Mouse (Mus musculus) adrenal gland, postnatal 25 days (tissue): Measurements from ENCODE around the gene Birc7. TPM values are rescaled to one million over a fixed set of nuclear protein-coding genes. Genes with fewer than 3 reads are reported as not detected.

Experiments used
- DNase-seq: peaks from one replicate; pipeline ENCODE4 v3.0.0; 2021; ENCODE audit warnings: mixed read lengths
- total RNA-seq: library from RNA; stranded (reverse); gene quantifications from 2 replicates; pipeline ENCODE4 v1.2.3, GENCODE M21; 2021

The Birc7 gene
- total RNA-seq, 1 experiment from 2014 or later, result not detected

DNA sequence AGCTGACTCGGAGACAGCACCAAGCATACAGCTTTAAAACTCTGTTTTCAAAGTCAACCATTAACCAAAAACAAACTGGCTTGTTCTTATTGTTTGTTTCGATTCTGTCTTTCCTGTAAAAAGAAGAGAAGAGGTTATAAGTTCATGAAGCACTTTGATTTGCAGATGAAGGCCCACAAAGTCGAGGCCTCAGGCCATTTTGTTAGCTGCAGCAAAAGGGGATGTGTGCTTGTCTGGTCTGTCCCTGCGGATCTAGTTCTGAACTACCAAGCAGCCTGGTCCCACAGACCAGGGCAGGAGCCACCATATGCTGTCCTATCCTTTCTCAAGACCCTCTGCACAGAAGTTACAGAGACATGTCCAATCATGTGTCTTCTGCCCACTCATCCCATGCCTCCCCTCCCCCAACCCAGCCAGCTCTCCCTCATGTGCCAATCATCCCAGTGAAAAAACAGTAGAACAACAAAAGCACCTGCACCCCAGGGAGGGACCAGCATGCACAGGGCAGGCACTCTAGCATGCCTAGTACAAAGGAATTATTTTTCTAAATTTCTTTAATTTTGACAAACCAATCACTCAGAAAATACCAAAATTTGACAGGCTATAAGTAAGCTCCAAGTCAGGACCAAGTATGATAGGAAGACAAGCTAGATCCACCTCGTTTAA is 23.1 kb upstream of the Birc7 start:
- DNase-seq, result no peak

DNA sequence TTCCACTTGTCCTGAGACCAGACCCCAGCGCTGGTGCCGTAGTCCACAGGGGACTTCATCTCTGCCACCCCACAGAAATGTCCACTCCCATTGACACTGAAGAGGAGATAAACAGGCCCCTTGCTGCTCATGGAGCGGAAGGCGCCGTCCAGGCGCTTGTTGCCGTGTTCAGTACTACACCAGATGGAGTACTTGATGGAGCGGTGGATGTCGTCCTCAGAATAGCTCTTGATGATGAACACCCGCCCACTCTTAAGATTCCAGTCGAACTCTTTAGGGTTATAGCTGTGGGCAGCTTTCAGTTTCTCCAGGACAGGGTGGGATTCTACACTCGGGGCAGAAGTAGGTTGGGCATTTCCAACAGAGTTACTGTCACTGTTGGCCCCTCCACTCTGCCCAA is 17.9 kb upstream of the Birc7 start:
- DNase-seq, result no peak

DNA sequence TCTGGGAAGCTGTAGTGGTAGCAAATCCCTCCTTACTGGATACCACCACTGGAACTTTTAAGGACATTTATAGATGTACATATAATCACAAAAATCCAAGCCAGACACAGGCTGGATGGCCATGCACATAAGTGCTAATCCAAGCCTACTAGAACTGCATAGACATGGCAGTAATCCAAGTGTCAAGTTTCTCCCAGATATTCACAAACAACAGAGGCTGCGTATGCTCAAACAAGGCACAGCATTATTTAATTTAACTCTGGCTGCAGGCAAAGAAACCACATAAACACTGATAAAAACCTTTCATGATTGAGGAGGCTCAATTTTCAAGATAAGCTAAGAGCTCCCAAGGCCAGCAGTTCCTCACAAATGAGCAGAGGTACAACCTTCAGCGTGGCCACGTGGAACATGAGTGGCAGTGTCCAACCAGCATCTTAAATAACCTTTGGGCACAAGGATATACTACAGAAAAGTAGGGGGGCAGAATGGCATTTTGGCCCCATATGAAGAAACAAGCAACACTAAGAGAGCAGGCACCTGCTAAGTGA is 12.9 kb upstream of the Birc7 start:
- no peak for DNase-seq

DNA sequence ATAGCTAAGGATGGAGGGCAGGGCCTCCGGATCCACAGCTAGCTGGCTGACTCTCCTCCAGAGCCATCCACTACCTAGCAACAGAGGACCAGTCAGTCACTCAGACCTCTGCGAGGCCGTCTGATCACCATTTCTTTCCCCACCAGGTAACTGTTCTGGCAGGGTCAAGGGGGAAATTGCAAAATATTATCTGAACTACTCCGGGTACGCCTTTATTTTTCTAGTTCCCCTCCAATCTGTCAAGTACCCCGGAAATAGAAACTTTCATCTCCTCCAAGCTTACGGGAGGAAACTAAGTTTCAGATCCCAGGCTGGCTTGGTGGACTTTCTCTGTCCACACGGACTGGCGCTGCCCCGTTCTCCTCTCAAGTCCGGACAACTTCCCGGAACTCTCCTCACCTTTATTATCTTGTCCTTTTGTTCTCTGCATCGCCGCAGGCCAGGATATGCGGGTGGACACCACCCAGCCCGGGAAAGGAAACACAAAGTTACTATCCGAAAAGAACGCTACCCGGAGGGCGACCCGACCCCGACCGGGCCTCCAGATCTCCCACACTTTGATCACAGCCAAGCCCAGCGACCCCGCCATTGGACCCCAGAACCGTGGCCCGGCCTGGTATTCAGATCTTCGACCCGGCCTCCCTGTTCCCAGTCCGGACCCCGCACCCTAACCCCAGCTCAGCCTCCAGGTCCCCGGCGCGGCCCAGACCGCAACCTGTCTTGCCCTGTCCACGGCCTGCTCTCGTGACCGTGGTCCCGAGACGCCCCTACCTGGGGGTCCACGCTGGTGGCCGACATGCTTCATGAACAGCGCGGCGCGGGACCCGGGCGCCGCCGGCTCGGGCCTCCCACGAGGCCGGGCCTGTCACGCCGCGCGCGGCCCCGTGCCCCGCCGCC is 8.7 kb upstream of the Birc7 start:
- DNase-seq, result peak; percentile 29

DNA sequence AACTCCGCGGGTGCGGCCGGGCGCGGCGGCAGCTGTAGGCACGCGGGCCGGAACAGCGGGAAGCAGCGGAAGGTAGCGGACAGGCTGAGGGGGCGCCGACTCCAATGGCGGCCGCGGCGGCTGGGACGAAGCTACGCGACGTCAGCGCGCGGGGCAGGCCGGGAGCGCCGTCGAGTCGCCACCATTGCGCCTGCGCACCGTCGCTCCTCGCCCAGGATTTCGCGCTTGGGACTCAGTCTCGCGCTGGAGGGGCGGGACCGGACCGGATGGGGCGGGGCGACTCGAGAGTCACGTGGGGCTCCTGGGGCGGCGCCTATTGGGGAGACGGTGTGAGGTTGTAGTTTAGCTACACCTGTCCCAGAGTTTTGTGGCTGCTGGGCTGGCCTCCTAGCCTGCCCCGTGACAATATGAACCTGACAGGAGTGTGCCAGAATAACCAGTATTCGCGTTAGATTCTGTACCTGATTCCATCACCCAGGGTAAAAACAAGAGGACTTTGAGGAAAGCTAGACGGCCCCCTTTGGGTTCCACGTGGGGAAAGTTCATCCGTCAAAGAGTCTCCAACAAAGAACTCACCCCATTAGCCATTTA is 7.9 kb upstream of the Birc7 start, which contains the start of gene Ythdf1:
Gene Ythdf1, minus strand, starts transcription at position 140 of the 591 bp plus-strand sequence.
- DNase-seq, result peak; percentile 99

DNA sequence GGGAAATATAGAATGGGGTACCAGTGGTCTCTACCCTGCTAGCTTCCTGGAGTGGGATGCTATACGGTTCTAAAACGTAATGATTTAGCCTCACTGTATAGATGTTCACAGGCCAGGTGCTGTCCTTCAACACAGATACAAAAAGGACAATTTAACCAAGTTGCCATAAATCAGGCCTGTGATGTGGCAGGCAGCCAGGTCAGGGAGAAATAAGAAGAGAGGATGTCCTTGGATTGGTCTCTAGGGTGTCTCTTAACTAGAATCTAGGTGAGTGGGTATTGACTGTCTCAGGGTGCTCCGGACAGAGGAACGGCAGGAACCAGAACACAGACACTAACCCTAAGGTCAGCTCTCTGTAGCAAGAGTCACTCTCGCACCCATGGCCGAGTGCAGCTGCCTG is 6.1 kb upstream of the Birc7 start:
- DNase-seq, result peak; percentile 37

DNA sequence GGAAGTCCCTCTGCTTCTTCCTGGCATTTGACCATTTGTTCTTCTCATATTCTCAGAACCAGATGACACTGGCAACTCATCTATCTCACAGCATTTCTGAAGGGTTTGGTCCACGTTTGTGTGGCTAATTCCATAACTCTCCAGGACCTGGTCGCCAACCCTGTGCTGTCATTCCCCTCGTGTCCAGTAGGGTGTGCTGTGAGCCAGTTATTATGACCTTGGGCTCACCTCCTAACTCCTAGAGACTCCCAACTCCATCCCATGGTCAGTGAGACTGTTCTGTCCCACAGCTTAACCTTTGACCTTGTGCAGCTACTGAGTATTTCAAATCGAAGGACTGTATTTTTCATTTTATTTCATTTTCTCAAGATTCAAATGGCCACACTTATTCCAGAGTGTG is 3.6 kb upstream of the Birc7 start:
- DNase-seq, result peak; percentile 70

DNA sequence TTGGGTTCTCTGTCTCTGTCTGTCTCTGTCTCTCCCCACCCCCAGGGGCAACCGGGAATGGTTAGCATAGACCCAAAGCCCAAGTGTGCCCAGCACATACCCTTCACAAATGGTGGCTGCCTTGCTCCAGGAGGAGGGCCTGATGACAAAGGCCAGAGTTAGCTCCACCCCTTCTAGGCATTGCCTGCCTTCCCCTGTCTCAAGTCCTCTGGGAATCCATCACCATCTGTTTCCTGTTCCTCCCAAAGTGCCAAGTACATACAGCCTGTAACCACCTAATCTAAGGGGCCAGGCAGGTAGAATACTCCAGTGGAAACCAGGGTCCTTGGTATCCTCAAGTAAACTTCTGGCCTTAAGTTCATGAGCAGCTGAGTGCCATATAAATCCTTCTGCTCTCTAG is 3.6 kb downstream of the Birc7 start:
- DNase-seq, result no peak

DNA sequence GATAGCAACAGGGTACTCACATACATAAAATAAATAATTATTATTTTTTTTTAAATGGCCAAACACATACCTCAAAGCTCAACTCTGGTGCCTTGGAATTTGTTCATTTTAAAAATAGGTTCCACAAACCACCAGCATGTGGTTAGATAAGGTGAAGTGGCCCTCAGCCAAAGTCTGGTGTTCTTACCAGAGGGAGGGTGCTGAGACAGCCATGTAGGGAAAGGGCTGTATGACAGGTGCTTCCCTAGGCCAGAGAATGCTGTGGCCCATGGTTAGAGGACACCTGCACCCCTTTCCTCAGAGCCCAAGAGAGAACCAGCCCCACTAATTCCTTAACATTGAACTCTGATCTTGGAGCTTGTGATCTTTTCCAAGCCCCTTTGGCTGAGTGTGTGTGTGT is 11.4 kb downstream of the Birc7 start:
- DNase-seq, result no peak

DNA sequence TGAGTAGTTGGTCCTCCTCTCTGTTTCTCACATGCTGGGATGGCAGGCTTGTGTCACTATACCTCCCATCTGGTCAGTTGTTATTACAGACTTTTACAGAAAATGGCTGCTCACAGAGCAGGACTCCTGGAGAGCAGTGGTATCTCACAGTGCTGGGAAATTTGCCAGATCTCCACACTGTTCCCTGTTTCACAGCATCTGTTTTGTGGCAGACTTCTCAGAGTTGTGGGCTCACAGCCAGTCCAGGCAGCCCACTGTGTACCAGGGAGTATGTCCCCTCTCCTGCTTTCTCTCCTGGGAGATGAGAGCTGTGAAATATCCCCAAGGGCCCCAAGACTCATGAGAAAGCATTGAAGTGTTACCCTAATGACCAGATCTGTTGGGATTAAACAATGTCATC is 13.0 kb downstream of the Birc7 start:
- no peak for DNase-seq

DNA sequence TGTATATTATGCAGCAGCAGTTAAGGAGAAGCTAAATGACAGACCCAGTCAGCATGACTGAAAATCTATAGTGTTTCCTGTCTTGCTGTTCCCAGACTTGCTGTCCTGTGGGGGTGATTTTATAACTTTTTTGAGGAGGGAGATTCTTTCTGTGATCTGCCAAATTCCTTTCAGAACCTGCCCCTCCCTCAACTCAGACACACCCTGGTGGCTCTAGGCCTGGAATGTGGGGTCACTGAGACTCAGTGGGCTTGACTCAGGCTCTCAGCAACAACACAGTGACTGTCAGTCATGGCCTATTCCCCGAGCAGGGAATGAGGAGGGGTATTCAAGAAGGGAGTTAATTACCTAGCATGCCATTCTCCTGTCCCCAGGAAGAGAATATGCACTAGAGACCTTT is 21.1 kb downstream of the Birc7 start:
- no peak for DNase-seq

DNA sequence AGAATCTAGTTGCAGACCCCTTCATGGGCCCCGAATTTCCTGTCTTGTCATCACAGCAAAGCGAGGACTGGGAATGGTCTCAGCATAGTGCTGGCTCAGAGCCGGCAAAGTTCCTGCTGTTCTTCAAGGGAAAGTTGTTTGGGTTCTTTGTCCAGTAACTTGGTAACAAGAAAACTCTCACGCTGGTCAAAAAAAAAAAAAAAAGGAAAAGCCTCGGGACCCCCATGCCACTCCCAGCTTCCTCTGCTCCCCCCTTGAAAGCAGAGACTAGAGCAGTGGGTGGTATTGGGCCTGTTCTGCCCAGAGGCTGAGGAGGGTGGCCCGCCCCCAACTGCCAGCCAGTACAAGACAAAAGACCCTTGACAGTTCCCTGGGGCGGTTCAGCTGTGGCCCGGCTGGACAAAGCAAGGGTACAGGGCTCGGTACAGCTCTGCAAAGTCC is 23.9 kb downstream of the Birc7 start:
- DNase-seq, result no peak

DNA sequence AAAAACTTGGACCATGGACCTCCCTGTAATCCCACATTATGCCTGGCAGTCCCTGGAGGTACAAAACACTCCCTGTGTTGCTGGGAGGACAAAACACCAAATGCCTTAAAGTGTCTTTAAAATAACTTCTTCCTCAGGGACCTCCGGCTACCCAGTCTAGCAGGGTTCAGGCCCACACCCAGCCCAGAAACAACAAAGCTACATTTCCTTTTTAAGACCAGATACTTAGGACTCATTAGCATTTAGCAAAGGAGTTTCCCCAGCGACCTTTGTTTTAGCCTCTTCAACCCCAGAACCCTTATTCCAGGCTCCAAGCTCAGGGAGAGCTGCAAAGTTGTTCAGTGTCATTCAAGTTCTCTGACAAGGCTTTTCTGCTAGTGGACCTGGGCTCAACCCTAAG is 24.8 kb downstream of the Birc7 start:
- no peak for DNase-seq

DNA sequence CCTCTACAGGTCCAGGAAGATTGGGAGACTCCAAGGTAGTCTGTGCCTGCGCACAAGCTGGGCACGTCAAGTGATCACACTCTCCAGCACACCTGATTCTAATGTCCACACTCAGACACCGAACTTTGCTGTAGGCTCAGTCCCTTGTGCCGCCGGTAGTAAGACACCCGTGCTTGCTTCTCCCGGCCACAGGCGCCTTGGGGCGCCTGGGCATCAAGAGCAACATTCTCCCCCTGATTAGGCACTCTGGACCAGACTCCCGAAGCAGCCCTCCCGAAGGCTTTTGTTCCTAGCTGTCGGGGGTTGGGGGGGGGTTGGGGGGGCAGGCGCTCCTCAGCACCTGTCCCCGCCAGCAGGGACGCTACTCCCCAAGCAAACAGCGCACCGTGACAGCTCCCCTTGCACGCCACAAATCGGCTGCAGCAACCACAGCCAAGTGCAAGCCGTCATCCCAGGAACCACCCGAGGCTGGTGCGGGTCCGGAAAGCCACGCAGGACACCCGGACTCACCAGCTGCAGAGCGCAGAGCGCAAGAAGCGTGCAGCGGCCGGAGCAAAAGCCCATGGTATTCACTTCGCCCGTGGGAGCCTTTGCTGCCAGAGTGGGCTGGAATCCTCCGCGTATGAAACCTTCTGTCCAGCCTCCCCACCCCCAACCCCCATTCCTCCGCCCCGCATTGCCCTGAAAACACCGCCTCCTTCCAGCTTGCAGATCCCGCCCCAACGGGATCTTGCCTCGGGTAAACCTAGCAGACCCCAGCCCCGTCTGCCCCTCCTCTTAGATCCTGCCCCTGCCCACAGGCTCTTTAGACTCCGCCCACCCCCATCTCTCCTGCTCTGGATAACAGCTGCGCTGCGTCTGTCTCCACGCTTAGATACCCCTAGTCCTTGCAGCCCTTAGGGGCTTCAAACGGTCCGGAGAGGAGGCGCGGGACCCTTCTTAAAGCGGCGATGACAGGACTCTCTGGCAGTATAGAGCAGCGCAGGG is 25.5 kb downstream of the Birc7 start, which contains the start of gene Nkain4:
Gene Nkain4, minus strand, starts transcription at position 639 of the 987 bp plus-strand sequence.
- peak; percentile 31 for DNase-seq

DNA sequence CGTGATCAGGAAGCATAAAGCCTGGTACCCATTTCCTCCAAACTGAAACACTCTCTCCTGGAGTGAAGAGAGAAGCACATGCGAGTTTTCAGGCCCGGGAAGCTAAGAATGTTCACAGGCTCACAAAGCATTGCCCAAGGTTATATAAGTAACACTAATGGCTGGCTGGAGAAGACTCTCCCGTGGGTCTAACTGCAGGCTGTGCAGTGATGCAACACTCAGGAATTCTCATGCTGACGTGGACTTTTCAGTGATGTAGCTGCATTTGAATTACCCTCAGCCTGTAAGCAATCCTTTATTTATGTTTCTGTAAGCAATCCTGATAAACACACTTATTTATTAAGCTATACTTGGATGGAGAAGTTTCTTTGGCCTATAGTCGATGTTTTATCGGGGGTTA is 30.8 kb downstream of the Birc7 start:
- DNase-seq, result no peak

DNA sequence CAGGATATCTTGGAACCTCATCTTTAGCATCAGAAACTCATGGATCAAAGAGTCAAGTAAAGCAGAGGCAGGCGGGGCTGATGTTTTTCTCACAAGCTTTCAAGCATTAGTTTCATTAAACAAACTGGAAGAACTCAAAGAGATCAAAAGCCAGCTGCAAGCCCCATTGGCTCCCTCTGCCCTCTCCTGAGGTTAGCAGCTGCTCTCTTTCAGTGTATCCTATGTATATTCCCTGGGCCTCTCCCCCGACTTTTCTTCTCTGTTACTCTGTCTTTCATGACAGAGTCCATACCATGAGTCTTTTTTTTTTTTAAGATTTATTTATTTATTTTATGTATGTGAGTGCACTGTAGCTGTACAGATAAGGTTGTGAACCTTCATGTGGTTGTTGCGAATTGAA is 31.4 kb downstream of the Birc7 start:
- DNase-seq, result no peak

DNA sequence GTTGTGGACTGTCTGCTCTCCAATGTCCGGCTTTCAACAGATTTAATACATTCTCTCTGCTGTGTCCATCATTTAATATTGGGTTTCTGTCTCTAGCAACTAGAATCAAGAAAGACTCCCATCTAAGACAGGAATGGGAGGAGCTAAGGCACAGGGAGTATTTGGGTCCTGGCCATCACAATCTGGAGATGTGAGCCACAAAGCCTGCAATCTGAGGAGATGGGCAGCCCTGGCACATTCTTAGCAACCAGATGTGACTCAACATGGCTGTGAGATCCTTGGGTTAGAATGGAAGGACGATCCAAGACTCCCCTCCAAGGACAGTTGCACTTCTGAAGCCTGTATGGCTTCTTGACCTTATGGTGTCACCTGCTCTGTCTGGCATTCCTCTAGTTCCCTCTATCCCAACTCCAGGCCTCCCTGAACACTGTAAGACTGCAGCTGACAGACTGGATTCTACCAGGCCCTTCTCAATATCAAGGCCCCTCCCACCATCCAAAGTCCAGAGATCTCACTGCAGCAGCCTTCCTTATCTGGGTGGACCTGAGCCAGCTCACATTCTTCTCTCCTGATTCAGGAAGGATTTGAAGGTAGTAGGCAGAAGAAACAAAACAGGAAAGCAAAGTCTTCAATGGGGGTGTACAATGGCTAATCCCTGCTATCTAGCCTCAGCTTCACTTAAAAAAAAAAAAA is 33.9 kb downstream of the Birc7 start:
- DNase-seq, result no peak

DNA sequence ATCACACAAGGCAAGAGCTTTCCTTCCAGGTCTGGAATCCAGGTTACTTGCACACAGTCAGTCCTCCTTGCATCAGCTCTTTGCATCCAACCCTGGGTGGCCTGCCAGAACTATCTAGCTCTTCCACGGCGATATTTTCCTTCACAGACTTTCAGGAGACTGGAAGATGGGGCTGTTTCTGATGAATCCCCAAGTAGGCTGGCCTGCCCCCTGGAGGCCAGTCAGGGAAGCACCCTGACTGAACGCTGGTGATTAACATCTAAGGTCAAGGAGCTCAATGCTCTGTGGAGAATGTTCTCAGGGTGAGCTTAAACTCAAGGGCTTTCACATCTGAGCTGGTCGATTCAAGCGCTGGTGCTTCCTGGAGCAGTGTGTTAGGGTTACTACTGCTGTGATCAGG is 35.1 kb downstream of the Birc7 start:
- DNase-seq, result peak; percentile 80

DNA sequence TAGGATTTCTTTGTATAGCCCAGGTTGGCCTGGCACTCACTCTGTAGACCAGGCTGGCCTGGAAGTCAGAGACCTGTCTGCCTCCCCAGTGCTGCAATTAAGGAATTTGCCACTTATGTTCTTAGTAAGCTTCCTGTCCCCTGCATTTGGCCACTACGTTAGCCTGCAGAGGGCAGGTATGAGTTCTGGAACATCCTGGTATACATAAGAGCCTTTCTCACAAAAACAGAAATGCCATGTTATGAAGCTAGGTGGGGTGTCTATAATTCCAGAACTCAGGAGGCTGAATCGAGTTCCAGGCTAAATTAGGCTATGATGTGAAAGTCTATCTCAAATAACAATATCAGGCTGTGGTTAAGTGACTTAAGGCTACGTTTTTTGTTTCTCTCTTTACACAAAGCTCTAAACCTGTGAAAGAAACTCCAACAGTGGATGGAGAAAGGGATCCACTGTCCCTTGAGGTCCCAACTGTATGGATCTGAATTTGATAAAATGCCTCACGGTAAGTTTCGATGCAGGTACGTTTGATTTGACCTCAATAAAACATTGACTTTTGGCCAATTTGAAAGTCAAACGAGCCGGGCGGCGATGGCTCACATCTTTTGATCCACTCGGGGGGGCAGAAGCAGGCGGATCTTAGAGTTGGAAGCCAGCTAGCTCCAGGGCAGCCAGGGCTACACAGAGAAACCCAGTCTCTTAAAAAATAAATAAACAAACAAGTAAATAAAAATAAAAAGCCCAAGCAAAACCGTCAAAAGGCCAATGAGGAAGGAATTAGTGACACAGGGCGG is 37.5 kb downstream of the Birc7 start:
- no peak for DNase-seq
